Mouse (Mus musculus) urinary bladder, adult 2 months (tissue): ENCODE results near the gene Elf1. TPM values are rescaled to one million over a fixed set of nuclear protein-coding genes. Genes with fewer than 3 reads are reported as not detected.
"Not testable (repeated sequence)": the region's sequence is repeated elsewhere in the genome, so short reads cannot be mapped to it uniquely, and the experiment has no call there.

ENCODE experiments used
- DNase-seq: peaks from one replicate; pipeline ENCODE4 v3.0.0; 2022; ENCODE audit warnings: low spot score
- polyA plus RNA-seq: library from polyadenylated mRNA; depleted of rRNA; stranded (reverse); fragments of >200 nt; gene quantifications from 2 replicates; pipeline ENCODE4 v1.2.3, GENCODE M21; 2012

Elf1 gene
- polyA plus RNA-seq, 1 experiment: 41.9 TPM

DNA sequence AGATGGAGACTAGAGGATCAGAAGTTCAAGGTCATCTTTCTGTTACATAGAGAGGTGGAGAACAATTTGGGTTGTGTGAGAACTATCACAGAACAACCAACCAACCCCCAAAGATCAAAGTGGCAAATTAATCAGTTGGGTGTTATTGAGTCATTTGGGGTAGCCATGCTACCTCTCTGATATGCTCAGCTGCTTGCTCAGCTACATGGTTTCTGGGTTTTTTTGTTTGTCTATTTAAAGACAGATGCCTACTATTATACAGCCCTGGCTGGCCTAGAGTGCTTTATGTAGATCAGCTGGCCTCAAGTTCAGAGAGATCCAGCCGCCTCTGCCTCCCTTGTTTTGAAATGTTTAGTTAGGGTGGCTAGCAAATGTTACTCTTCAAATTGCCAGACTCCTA, 40.1 kb downstream of the Elf1 start:
- no peak for DNase-seq

DNA sequence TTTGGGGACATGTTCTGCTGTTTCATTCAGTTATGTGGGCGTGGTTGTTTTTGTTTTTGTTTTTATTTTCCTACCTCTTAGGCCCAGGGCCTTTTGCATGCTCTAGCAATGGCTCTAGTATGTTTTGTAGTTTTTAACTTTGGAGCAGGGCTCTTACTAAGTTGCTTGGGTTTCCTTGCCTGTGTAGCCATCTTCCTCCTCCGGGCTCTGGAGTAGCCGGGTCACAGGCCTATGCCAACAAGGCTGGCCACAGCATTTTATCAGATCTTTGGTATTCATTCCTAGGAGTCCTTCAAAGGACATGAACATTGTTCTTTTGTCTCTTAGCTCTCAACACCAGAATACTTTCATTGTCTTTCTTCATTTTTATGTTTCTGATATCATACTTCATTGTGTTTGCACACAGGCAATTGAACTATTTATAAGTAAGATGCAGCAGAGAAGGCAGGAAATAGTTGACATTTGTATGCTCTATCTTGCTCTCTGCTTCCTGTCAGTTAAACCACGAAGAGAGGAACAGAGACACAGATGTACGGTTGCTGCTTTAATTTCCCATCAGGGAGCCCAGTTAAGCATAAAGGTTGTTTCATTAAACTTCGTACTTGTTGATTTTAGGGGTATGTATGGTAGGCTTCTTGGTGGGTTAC, 40.6 kb downstream of the Elf1 start:
- no peak for DNase-seq

DNA sequence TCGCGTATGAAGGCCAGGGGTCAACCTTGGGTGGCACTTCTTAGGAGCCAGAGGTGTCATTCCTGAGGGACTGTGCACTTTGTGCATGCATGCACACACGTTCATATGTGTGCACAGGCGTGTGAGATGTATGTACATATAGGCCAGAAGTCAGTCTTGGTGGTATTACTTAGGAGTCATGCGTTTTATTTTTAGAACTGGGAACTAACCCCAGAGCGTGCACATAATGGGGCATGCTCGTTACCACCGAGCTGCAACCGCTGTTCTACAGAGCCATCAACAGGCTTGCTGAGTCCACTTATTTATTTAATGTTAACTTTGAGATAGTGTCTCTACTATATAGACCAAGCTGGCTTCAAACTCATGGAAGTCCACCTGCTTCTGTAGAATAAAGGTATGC, 41.4 kb downstream of the Elf1 start:
- no peak for DNase-seq

DNA sequence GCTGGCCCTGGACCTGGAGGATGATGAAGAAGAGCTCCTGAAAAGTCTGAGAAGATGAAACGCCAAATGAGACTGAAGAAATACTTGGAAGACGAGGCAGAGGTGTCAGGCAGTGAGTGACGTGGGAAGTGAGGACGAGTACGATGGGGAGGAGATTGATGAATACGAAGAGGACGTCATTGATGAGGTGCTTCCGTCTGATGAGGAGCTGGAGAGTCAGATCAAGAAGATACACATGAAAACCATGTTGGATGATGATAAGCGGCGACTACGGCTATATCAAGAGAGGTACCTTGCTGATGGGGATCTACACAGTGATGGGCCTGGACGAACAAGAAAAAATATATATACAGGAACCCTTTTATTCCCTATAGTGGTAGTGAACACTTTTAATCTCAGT, 45.1 kb downstream of the Elf1 start:
- DNase-seq: not testable (repeated sequence)

DNA sequence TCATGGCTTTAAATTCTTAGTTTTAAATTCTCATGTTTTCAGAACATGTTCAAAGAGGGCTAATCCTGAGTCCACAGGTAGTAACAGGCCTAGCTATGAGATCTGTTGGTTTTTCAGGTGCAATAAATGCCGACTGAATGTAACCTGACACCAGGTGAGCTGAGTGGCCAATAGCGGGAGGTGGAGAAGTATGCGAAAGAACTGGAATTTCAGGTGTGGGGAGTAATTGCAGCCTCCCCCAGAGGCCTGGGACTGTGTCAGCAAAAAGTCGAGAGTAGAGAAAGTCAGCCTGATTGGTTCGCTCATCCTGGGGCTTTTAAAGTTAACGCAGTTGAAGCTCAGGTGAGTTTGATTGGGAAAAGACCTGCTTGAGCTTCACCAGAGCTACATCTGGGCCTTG, 46.7 kb downstream of the Elf1 start:
- no peak for DNase-seq

DNA sequence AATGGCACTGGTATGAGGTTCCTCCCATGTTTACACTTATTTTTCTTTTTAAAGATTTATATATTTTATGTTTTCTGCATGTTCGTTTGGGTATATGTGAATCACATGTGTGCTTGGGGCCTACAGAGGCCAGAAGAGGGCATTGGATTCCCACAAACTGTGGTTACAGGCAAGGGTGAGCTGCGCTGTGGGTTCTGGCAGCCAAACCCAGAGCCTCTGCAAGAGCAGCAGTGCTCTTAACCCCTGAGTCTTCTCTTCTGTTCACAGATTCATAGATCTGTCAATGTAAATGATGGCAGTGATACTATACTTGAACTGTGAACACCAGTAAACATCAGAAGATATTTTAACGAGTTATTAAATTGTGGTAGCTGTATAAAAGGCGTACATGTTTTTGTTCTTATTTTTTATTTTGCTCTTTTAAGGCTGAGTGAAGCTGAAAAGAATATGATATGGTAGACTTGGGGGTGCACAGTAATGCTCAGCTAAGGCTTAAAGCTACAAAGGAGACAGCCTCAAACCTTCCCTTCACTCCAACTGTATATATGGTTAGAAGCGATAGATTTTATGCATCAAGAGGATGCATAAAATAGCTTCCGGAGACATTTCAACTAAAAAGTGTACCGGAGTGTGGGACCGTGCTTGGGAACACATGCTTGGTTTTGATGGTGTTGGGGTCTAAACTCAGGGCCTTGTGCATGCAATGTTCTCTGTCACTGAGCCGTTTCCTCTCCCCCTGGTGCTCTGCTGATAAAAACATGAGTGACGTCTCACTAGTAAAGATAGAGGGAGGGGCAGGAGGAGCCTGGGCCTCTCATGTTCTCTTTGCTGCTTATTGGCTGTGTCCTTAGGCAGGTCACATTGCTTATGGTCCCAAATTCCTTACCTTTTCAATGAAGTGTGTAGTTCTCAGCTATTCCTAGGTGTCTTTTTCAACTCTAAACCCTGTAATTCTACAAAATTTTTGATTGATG, 48.9 kb downstream of the Elf1 start:
- DNase-seq: no peak

DNA sequence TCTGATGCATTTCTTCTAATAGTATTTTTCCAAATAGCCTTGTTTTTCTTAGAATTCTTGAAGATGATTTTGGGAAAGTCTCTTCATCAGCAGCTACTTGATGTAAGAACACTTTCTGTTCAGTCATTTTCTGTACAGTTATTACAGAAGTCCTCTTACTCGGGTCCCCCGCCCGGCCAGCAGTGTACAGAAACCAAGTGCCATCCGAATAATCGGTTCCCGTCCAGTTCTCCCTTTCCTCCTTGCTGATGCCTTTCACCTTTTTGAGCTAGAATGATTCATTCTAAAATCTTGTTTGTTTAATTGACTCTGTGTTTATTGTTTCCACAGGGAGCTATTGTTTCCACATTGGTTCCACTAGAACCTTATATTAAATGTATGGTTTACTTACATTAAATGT, 49.8 kb downstream of the Elf1 start:
- no peak for DNase-seq

DNA sequence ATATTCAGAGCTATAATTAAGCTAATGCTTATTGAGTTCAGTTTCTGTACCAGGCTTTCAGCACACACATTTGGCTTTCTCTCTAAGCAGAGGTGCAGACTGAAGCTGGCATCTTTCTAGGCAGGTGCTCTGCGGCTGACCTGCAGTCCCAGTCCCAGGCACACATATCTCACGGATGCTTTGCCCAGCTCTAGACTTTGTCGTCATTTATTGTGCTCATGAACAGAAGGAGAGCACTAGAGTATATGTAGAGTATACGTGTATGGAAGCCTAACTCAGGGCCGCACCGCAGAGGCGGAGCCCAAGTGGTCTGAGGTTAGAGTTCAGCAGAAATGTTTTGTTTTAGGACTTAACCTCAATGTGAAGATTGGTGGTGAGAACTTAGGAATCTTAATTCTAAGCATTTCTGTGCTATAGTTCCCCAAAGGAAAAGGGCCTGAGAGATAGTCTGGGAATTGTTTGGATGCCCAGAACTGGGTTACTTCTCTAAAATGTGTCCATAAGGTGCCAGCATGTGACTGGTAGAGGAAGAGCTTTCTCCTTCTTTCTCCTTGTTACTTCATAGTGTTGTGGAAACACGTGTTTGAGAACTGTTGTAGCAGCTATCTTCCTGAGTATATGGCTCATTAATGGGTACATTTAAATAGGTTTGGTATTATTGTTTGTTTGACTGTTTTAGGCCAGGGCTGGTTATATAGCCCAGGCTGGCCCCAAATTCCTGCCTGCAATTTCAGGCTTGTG, 51.2 kb downstream of the Elf1 start:
- no peak for DNase-seq

DNA sequence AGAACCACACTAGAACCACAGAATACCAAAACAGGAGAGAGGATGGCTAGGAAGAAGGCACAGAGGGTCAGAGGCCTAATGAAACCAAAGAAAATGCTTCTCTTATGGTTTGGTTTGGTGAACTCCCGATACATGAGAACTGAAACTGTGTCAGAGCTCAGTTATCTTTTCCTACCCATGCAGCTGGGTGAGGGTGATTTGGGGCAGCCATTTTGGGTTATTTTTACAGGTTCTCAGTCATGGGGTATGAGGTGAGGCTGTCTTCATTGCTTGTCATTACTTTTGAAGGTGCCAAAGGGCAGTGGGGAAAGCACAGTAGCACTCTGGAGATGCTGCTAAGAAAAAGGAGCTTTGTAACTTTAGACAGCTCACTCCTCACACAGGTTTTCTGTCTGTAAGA, 52.4 kb downstream of the Elf1 start:
- no peak for DNase-seq

DNA sequence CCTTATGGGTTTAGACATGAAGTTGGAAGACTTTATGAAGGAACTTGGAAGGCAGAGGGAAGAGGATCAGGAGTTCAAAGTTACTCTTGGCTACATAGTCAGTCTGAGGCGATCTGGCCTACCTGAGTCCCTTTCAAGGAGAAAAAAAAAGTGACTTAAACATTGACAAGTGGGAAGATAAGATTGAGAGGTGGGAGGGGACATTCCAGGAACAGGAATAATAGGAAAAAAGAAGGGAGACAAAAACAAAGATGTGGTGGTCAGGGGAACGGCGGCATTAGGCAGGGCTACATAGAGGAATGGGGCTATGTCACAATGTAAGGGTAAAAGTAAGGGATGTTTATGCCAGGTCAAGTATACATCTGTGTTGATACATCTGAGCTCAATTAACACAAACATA, 53.2 kb downstream of the Elf1 start:
- no peak for DNase-seq

DNA sequence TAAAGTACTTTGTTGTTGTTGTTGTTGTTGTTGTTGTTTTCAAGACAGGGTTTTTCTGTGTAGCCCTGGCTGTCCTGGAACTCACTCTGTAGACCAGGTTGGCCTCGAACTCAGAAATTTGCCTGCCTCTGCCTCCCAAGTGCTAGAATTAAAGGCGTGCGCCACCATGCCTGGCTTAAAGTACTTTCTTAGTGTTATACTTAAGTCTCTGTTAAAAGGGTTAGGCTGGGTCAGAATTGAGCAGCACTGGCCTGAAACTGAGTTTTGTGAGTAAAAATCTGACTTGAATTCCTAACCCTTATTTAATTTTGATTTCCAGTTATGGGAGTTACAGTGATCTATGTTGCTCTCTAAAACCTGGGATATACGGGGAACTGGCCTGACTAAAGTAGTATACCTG, 53.7 kb downstream of the Elf1 start:
- not testable (repeated sequence) for DNase-seq

DNA sequence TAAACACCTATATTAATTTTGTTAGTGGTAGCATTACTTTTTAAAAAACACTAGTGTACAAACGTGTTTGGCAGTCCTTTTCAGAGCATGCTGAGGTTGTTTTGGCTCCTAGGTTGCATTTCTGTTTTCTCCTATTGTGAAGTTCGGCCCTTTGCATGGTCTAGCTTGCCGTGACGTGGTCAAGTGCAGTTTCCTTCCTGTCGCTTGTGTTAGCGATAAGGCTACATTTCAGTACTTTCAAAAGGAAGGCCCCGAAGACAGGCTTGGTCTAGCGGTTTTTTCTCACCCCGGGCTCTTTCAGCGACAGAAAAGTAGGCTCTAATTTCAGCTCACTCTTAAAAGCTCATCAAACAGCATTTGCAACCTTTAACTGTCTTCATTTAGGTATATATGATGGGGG, 54.3 kb downstream of the Elf1 start:
- DNase-seq: no peak

DNA sequence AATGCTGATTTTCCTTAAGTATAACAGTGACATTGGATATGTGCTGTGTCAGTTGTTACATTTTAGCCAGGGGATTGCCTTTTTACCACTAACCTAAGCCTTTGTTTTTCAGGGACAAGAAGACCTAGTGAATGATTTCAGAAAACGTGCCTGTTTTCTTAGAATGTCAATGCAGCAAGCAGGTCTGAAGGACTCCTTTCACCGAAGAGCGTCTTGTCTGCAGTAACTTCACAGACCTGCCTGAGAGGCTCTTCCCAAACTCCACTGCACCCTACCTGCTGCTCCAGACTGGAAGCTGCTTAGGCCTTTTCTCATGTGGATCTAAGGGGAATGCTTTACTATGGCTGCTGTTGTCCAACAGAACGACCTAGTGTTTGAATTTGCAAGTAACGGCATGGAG, 55.0 kb downstream of the Elf1 start:
- no peak for DNase-seq

DNA sequence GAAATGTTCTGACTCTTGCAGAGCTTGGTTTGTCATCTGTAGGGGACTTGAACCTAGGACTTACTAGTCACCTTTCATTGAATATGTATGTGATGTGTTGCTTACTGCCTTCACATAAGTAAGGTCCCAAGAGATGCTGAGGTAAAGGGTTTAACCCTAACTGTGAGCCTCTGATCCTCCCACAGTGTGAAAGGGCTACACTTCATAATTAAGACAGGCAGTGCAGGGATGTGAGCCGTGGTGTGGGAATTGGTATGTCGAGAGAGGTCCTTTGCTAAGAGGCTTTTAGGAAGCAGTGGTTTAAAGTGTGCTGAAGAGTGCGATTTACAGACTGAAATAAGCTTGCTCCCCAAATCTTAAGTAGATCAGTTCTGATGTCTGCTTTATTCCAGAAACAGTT, 55.8 kb downstream of the Elf1 start:
- no peak for DNase-seq

DNA sequence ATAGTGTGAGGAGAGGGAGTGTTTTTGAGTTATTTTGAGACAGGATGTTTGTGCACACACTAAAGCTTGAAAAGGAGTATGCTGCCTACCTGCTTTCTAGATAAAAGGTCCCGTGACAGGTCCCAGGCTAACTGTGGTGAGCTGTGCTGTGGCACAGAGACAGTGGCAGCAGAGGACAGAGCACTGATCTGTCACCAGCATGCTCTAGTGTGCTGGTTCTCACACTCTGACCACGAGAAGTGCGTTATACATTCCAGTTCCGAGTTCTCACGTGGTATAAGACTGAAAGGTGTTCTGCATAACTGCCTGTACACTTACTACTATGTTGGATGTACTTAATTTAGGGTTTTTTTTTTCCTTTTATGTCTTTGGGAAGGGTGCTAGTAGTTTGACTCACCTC, 56.5 kb downstream of the Elf1 start:
- DNase-seq: no peak

DNA sequence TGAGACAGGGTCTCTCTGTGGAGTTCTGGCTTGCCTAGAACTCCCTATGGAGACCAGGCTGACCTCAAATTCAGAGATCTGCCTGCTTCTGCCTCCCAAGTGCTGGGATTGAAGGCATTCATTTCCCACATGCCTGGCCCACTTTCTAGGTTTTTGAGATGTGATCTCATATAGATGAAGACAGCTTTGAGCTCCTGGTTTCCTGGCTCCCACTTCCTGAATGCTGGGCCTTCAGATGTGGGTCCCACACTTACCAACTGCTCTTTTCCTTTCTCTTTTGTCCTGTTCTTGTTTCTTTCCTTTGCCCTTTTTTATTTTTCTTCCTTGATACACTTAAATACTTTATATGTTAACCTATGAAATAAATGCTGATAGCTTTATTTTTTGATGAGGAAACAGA, 56.9 kb downstream of the Elf1 start:
- no peak for DNase-seq

DNA sequence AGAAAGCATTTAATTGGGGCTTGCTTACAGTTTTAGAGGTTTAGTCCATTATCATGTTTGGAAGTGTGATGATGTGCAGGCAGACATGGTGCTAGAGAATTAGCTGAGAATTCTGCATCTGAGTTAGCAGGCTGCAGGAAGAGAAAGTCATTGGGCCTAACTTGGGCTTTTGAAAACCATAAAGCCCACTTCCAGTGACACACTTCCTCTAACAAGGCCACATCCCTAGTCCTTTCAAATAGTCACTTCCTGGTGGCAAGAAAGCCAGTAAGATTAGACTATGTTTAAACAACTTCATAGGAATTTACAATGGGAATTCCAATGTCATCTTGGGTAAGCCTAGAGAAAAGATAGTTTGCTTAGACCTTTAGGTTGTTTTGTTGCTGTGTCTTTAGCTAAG, 60.6 kb downstream of the Elf1 start:
- DNase-seq: no peak

DNA sequence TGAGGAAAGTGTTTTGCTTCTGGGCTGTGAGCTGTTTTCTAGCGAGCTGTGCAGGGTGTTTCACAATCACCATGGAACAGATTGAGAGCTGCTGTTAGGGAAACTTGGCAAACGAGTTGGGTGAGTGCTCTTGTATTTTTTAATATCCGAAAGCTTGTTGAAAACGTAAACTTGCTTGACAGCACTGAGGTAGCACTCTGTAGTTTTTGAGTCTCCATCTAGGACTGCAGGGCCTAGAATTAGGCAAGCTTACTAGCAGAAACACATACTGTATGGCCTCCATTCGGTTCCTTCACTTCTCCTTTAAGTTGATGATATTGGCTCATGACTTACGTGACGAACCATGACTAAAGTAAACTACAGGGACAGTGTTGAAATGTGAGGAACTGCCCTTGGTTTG, 68.3 kb downstream of the Elf1 start:
- no peak for DNase-seq

DNA sequence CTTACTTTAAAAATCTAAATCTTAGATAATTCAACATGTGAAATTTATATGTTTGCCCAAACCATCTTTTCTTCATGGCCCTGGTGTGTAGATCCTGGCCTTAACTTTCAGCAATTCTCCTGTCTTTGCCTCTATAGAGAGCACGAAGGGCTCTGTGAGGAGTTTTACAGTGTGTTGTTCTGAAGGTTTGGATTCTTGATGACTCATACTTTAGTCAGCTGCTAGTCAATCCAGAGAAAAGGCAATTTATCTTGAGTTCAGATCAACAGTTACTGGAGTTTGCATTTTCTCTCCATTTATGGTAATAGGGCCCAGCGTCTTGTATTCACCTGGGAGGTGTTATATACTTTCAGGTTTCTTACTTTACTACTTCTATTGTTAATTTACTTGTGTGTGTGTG, 70.9 kb downstream of the Elf1 start:
- no peak for DNase-seq

DNA sequence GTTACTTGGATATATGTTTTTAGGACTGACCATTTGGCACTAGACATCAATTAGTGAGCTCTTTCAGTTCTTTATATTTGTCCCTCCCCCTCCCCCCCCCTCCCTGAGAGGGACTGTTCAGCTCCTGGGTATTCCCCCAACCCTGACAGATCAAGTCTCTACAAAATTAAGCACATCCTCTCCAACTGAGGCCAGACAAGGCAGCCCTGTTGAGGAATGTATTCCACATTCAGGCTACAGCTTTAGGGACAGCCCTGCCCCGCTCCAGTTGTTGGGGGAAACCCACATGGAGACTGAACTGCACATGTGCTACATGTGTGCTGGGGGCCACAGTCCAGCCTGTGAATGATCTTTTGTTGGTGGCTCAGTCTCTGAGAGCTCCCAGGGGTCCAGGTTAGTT, 71.9 kb downstream of the Elf1 start:
- no peak for DNase-seq

DNA sequence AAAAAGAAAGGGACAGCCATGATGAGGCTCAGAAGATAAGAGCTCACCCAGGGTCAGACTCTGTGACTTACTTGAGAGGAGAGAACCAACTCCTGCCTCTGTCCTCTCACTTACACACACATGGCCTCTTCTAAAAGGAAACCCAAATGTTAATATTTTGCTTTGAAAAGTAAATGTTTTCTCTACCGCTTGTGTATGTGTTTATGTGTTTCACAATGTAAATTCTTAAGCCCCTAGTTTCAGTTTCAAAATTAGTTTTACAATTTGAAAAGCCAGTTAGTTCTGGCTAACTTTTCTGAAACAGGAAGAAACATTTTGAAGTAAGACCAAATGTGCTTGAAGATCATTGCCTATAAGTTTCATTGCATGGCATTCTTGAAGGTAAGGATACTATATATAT, 76.8 kb downstream of the Elf1 start:
- no peak for DNase-seq

DNA sequence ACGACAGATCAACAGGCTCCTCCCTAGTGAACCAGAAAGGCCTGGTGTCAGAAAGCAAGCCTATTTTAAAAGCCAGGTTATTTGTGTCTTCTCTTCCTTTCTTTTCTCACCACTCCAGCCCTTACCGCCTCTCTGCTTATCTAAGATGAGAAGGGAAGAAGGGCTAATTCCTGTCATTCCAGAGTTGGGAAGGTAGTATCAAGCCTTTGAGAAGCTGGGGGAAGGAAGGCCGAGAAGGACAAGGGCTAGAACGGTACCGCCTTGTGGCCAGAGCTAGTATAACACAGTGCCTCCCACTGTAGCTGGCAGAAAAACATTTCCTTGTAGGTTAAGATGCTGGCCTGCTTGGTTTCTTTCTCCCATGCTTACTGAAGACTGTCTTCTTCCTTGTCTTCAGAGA, 81.8 kb downstream of the Elf1 start:
- no peak for DNase-seq

DNA sequence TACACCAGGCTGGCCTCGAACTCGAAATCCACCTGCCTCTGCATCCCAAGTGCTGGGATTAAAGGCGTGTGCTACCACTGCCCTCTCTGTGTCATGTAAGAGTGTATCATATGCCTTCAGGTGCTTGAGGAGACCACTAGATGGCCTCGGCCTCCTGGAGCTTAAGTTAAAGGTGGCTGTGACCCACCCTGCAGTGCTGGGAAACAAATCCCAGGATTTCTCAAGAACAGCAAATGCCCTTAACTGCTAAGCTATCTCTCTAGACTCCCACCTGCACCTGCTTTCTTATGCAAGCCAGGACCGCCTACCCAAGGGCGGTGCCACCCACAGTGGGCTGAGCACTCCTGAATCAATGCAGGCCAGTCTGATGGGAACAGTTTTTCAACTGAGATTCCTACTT, 83.8 kb downstream of the Elf1 start:
- DNase-seq: no peak
